Mouse (Mus musculus) intestine, postnatal 0 days (tissue): Measurements from ENCODE around the gene Kras. TPM values are rescaled to one million over a fixed set of nuclear protein-coding genes. Genes with fewer than 3 reads are reported as not detected.

ENCODE experiments used
- ATAC-seq: fragments of 200-750 bp; cut with Nextera tagmentation; 2 replicates; pipeline ENCODE4 v1.8.0; 2017; ENCODE audit warnings: mild to moderate bottlenecking, moderate TSS enrichment, moderate library complexity
- H3K27ac ChIP-seq: fragments of 300-500 bp; sonication (generic); 2 replicates; pipeline ENCODE4 v1.5.1; 2014; ENCODE audit warnings: mild to moderate bottlenecking, low read depth, low read length, moderate library complexity
- H3K27me3 ChIP-seq: fragments of 300-500 bp; sonication (generic); replicated peaks from 2 replicates; pipeline ENCODE4 v1.6.1; 2014; ENCODE audit warnings: low read length, mixed read lengths; ENCODE audit not compliant: control insufficient read depth, insufficient read depth
- H3K36me3 ChIP-seq: fragments of 300-500 bp; sonication (generic); 2 replicates; pipeline ENCODE4 v1.6.1; 2014; ENCODE audit warnings: mild to moderate bottlenecking, moderate library complexity; ENCODE audit not compliant: control insufficient read depth, insufficient read depth
- H3K4me1 ChIP-seq: fragments of 300-500 bp; sonication (generic); replicated peaks from 2 replicates; pipeline ENCODE4 v1.6.1; 2014; ENCODE audit warnings: antibody characterized with exemption, low read length, mixed read lengths; ENCODE audit not compliant: control insufficient read depth, insufficient read depth
- H3K4me2 ChIP-seq: fragments of 300-500 bp; sonication (generic); replicated peaks from 2 replicates; pipeline ENCODE4 v1.6.1; 2014; ENCODE audit warnings: low read depth, mild to moderate bottlenecking, moderate library complexity
- H3K4me3 ChIP-seq: fragments of 300-500 bp; sonication (generic); 2 replicates; pipeline ENCODE4 v1.5.1; 2014; ENCODE audit warnings: low read depth, low read length
- H3K9ac ChIP-seq: fragments of 300-500 bp; sonication (generic); 2 replicates; pipeline ENCODE4 v1.6.1; 2014; ENCODE audit warnings: mild to moderate bottlenecking, low read depth, low read length
- H3K9me3 ChIP-seq: fragments of 300-500 bp; sonication (generic); 2 replicates; pipeline ENCODE4 v1.6.1; 2016; ENCODE audit warnings: mixed run types; ENCODE audit not compliant: control insufficient read depth
- CTCF ChIP-seq: sonication (generic); IDR thresholded peaks from 2 replicates; pipeline ENCODE4 v1.5.1; 2016; ENCODE audit warnings: low read depth, mild to moderate bottlenecking, control low read depth, antibody characterized with exemption, moderate library complexity
- WGBS: fragments of 180-500 bp; shearing (Covaris S2); extraction: QIAGEN DNeasy Blood & Tissue Kit; methylation state at CpG from one replicate; pipeline ENCODE4 v1.1.7; 2014; 5-methylcytosine and 5-hydroxymethylcytosine counted together
- polyA plus RNA-seq: library from polyadenylated mRNA; unstranded; fragments of >200 nt; fragmentation: Nextera tagmentation; extraction: Ambion mirVana; gene quantifications from 2 replicates; pipeline ENCODE4 v1.2.1, GENCODE M21; 2015

The Kras gene
- polyA plus RNA-seq, 1 experiment from 2014 or later, result 64.2 TPM

- Histone ChIP-seq H3K9ac (no peak overlapping the region), H3K4me1 (no peaks in the 10 kb centered on the region), H3K36me3 (no peaks in the 10 kb centered on the region), H3K4me3 (no peak overlapping the region), H3K27me3 (no peaks in the 10 kb centered on the region), H3K27ac (no peak overlapping the region), H3K4me2 (no peak overlapping the region), H3K9me3 (no peaks in the 10 kb centered on the region)
- no peak for ATAC-seq
- no peak for TF ChIP-seq CTCF
- WGBS, result 66% methylated on average over 4 of the region's 4 CpGs
These were observed 35.6 kb upstream of the Kras start for GRCm38 (mm10) chr6:145285656-145286055.

DNA sequence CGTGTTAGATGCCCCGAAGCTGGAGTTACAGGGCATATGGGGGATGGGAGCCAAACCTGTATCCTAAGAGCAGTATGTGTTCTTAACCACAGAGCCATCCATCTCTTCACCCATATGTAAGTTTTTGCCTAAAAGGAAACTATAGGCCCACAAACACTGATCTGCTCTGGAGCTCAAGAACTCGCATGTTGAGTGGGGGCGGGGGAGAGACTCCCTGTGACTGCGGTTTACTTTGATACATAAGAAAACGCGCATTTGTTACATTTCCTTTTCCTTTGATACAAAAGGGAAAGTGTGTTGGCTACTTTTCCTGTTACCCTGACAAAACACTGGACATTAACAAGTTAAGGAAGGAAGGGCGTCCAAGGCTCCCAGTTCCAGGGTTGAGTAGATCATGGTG lies 34.2 kb upstream of the Kras start:
- WGBS, result 89% methylated on average over 8 of the region's 8 CpGs

GRCm38 (mm10) chr6:145277138-145277763 lies 27.2 kb upstream of the Kras start:
- WGBS, result 82% methylated on average over 9 of the region's 9 CpGs

More for the DNA sequence above, 34.2 kb upstream of the Kras start:
- Histone ChIP-seq H3K4me3 (no peak overlapping the region), H3K9ac (no peak overlapping the region), H3K4me1 (no peaks in the 10 kb centered on the region), H3K27ac (no peak overlapping the region), H3K4me2 (no peak overlapping the region), H3K27me3 (no peaks in the 10 kb centered on the region), H3K9me3 (no peaks in the 10 kb centered on the region), H3K36me3 (no peaks in the 10 kb centered on the region)
- no peak for TF ChIP-seq CTCF
- no peak for ATAC-seq

DNA sequence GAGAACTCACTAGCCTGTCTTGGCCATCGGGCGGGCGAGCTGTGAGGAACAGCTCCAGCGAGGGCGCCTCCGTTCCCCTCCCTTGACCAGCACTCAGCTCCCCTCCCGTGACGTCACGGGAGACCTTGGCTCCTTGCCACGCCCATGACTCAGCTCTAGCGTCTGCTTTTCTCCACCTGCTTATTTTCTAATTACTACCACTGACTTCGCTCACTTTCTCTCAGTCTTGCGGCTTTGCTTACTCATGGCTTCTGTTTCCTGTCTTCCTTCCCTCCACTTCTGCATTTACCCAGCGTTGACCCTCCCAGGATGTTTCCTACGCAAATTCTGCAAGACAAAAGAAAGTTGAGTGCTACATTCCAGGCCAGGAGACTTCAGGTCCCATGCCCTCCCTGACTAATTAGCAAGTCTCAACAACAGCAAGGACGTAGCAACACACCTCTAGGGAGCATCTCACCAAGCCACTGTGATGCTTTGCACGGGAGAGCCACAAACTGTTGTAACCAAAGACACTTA lies 26.3 kb upstream of the Kras start:
- H3K9ac ChIP-seq, result no peak overlapping the region
- WGBS, result 3% methylated on average over 17 of the region's 17 CpGs
- no peaks in the 10 kb centered on the region for H3K27me3 ChIP-seq
- no peak overlapping the region for H3K27ac ChIP-seq
- H3K4me1 ChIP-seq, result 0 out of 2 replicates have a peak, but pooled peaks cover 7% of the 10 kb centered on the region
- peak; percentile 31; the same call in 1 of the 2 replicates for ATAC-seq
- H3K36me3 ChIP-seq, result no peaks in the 10 kb centered on the region
- TF ChIP-seq CTCF, result no peak
- H3K4me2 ChIP-seq, result peak overlapping the region; percentile 38
- no peaks in the 10 kb centered on the region for H3K9me3 ChIP-seq
- no peak overlapping the region for H3K4me3 ChIP-seq

More at GRCm38 (mm10) chr6:145277138-145277763, 27.2 kb upstream of the Kras start:
- Histone ChIP-seq H3K27ac (no peak overlapping the region), H3K27me3 (no peaks in the 10 kb centered on the region), H3K36me3 (no peaks in the 10 kb centered on the region), H3K9me3 (no peaks in the 10 kb centered on the region), H3K4me3 (no peak overlapping the region), H3K9ac (no peak overlapping the region), H3K4me1 (0 out of 2 replicates have a peak, but pooled peaks cover 7% of the 10 kb centered on the region), H3K4me2 (no peak overlapping the region)
- no peak for ATAC-seq
- no peak for TF ChIP-seq CTCF

DNA sequence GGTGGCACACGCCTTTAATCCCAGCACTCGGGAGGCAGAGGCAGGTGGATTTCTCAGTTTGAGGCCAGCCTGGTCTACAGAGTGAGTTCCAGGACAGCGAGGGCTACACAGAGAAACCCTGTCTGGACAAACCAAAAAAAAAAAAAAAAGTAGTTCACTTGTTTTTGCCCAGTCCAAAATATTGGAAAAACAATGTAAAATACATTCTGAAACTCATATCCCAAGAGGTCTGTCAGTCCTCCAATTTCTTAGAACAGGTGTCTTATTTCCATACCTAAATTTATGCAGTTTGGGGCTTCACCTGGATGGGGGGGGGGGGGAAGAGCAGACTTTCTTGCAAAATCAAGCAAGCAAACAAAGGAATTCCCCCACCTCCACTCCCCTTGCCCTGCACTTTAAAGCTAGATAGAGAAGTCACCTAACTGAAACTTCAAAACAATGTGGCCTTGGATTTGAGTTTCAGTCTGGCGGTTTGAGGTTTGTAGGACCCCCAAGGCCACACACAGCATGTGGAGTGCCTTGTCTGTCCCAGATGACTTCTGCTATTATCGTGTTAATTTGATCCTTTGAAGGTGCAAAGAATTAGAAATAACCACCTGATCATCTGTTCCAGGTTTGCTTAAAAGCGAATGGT lies 25.7 kb upstream of the Kras start:
- no peaks in the 10 kb centered on the region for H3K9me3 ChIP-seq
- no peak overlapping the region for H3K9ac ChIP-seq
- no peak for TF ChIP-seq CTCF
- WGBS, result 59% methylated on average over 6 of the region's 6 CpGs
- 0 out of 2 replicates have a peak, but pooled peaks cover 7% of the 10 kb centered on the region for H3K4me1 ChIP-seq
- no peak overlapping the region for H3K4me3 ChIP-seq
- no peaks in the 10 kb centered on the region for H3K27me3 ChIP-seq
- no peaks in the 10 kb centered on the region for H3K36me3 ChIP-seq
- H3K4me2 ChIP-seq, result peak overlapping the region; percentile 38
- H3K27ac ChIP-seq, result no peak overlapping the region
- ATAC-seq, result no peak

- H3K9me3 ChIP-seq, result no peaks in the 10 kb centered on the region
- H3K27me3 ChIP-seq, result no peaks in the 10 kb centered on the region
- TF ChIP-seq CTCF, result no peak
- no peak overlapping the region for H3K27ac ChIP-seq
- no peak overlapping the region for H3K4me3 ChIP-seq
- H3K9ac ChIP-seq, result no peak overlapping the region
- no peaks in the 10 kb centered on the region for H3K36me3 ChIP-seq
- WGBS, result 40% methylated on average over 12 of the region's 12 CpGs
- ATAC-seq, result peak; percentile 90
- H3K4me1 ChIP-seq, result 0 out of 2 replicates have a peak, but pooled peaks cover 7% of the 10 kb centered on the region
- H3K4me2 ChIP-seq, result no peak overlapping the region
These were observed 24.1 kb upstream of the Kras start for GRCm38 (mm10) chr6:145273971-145274620.
